Mouse (Mus musculus) myocyte (in vitro differentiated cells): ENCODE data around the gene Tppp2.

Source experiments
- E2F4 ChIP-seq: IDR thresholded peaks from one replicate; pipeline ENCODE4 v1.6.1; 2011; ENCODE audit warnings: mild to moderate bottlenecking, control low read depth, moderate library complexity; ENCODE audit not compliant: insufficient read depth
- MAX ChIP-seq: IDR thresholded peaks from one replicate; pipeline ENCODE4 v1.6.1; 2011; ENCODE audit warnings: low read depth, mild to moderate bottlenecking, control low read depth
- POLR2A ChIP-seq: IDR thresholded peaks from one replicate; pipeline ENCODE4 v1.6.1; 2011; ENCODE audit warnings: low read depth, mild to moderate bottlenecking, control low read depth, moderate library complexity; ENCODE audit not compliant: insufficient read length
- POLR2AphosphoS2 ChIP-seq: IDR thresholded peaks from one replicate; pipeline ENCODE4 v1.6.1; 2011; ENCODE audit warnings: low read depth, control low read depth; ENCODE audit not compliant: insufficient read length
- TCF12 ChIP-seq: IDR thresholded peaks from one replicate; pipeline ENCODE4 v1.6.1; 2011; ENCODE audit warnings: mild to moderate bottlenecking, control low read depth; ENCODE audit not compliant: poor library complexity, insufficient read depth, severe bottlenecking
- USF1 ChIP-seq: IDR thresholded peaks from one replicate; pipeline ENCODE4 v1.6.1; 2011; ENCODE audit warnings: low read depth, mild to moderate bottlenecking, control low read depth, moderate library complexity

GRCm38 (mm10) chr14:51913062-51913959 lies 4.9 kb upstream of the Tppp2 start:
- TF ChIP-seq POLR2A (peak; percentile 35), USF1 (no peak), POLR2AphosphoS2 (no peak), MAX (no peak), TCF12 (no peak), E2F4 (no peak)
